Mouse (Mus musculus) gastrocnemius, postnatal 25 days (tissue): ENCODE measurements around the gene Stard10. TPM values are rescaled to one million over a fixed set of nuclear protein-coding genes. Genes with fewer than 3 reads are reported as not detected.

Experiments used
- DNase-seq: peaks from one replicate; pipeline ENCODE4 v3.0.0; 2022
- total RNA-seq, 2 experiments: library from RNA; stranded (reverse); gene quantifications; 1 replicate in 1 of 2; 2 replicates in 1 of 2; pipeline ENCODE4 v1.2.3; 2021

Stard10 gene
- total RNA-seq, 2 experiments from 2014 or later: 36.9 to 42.3 TPM

DNA sequence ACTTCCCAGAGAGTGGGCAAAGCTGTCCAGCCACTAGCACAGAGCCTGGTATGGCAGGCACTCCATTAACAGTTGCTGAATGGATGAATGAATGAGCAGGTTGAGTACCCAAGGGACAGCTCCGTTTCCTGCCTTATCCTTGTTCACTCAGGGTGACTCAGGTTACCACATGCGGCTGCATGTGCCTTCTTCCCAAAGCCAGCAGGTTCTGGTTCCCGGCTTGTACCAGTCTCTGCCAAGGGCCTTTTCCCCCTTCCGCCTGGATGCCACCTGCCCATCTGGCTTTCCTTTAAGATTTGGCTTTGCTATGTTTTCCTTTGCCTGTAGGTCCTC, 13.9 kb downstream of the Stard10 start:
- DNase-seq: no peak

DNA sequence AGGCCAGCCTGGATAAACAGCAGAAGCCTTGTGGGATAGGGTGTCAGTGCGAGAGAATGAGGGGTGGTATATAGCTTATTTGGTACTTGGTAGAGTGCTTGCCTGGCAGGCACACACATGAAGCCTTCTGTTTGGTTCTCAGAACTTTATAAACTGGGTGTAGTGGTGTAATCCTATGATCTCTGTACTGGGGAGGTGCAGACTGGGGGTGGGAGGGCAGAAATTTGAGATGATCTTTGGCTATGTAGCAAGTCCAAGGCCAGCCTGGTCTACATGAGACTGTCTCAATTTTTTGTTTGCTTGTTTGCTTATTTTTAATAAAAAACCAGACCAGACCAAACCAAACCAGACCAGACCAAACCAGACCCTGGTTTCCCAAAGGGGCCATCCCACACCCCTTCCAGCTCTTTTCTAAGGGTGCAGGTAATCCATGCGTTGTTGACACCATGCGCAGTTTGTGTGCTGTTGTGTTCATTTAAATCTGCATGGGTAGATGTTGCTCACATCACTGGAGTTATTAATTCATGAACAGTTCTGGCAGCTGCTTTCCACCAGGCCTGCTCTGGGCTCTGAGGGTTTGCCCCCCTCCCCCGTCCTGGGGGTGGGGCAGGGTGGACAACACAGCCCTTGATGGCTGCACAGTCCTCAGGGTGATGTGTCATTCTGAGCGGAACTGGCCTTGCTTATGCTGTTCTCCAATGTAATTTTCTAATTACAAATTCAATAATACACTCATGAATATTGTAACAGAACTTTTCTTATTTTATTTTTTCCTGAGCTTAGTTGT, 15.4 kb downstream of the Stard10 start:
- no peak for DNase-seq

DNA sequence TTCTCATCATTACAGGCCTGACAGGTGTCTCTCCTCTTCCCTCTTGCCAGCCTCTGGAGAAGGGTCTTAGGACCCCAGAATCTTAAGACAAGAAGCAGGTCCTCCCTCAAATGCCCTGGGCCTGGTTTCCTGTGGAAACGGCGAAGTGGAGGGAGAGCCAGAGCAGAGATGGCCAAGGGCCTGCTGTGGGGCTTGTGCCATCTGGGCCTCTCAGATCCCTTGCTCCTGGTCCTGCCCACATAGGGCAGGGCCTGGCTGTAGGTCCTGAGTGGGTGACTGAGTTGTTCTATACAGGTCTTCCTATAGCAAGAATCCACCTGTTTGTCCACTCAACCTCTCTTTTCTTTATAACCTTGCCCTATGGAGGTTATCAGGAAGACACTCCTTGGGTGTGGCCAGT, 18.3 kb downstream of the Stard10 start:
- DNase-seq: no peak

DNA sequence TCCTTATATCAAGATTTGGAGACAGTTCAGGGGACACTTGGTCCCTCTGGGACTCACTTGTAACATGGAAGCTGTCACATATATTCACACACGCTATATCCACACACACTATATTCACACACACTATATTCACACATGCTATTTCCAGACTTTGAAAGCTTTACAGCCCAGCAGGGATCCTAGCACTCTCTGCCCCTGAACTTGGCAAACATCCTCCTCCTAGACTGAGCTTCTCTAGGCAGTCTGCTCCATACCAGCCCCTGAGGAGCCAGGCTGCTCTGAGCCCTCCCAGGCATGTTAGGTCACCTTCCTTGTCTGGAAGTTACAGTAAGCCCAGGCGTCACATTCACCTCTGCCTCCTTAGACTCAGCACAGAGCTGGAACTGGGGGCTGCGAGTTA, 19.8 kb downstream of the Stard10 start:
- no peak for DNase-seq

DNA sequence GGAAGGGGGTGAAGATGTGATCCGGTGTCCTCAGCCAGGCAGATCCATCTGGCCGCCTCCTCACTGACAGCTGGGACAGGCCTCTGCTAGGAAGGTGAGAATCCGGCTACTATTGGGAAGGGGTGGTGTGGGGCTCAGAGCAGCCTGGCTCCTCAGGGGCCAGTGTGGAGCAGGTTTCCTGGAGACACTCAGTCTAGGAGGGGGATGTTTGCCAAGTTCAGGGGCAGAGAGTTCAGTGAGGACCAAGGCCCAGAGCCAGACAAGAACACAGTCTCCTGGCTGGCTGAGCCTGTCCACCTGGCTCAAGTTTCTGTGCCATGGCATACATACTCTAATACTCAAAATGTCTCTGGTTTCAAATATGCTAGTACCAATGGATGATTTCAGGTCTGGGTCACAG, 20.5 kb downstream of the Stard10 start:
- DNase-seq: peak; percentile 38

DNA sequence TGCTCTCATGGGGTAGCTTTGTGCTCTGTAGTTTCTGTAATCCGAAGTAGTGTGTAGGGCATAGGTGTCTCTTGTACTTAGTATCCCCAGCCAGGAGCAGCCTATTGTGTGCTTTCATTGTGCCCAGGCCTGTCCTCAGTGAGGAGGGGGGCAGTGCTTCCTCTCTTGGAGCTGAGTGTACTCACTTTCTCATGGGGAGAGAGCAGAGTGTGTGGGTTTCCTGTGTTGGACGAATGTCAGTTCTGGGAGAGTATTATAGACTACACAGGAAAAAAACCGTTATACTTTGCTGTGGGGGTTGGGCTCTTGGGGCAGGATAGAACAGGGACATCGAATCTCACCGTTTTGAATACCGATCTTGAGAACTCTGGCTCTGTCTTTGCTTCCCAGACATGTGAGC, 24.5 kb downstream of the Stard10 start:
- DNase-seq: no peak

DNA sequence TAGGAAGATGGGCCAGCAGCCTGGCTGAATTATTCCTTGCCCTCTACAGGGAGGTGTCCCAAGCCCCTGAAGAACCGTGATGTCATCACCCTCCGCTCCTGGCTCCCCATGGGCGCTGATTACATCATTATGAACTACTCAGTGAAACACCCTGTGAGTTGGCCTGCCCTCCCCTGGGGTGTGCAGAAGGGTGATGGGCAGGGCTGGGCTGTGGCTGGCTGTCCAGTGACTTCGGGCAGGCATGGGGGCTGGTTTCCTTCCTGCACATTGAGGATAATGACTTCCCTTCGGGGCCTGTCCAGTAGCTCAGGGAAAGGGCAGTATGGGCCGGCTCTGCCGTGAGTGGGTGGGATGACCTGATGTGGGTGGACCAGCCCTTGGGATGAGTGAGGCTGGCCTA, 26.2 kb downstream of the Stard10 start:
- no peak for DNase-seq

DNA sequence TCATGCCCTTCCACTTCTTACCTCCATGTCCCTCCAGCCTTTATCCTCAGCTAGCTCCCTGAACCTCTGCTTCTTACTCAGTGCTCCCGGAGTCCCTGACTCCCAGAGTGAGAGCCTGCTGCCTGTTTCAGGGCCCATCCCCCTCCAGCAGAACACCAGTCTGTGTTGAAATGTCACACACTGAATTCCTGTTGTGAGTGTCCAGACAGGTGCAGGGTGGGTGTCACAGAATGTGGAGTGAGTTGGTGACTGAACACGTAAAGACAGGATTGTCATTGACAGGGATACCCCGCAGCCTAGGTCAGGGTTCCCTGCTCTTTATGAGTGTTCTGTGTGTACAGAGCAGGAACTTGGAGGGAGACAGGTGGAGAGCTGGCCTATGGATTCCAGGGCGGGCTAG, 28.0 kb downstream of the Stard10 start:
- no peak for DNase-seq

DNA sequence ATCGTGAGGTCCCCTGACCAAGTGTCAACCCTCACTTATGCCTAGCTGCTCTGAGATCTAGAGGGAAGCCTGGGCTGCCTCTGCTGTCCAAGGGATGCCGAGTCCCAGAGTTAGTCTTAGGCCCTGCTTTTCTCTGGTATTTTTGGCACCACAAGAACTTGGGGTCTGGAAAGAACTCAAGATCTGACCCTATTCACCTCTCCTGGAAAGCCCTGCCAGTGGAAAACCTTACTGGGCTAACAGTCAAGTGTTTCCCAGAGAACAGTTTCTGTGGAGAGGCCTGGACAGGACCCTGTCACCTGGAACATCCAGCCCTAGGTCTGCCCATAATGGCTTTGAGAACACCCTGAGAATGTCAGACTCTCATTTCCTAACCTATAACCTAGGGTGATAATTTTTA, 30.1 kb downstream of the Stard10 start:
- no peak for DNase-seq

DNA sequence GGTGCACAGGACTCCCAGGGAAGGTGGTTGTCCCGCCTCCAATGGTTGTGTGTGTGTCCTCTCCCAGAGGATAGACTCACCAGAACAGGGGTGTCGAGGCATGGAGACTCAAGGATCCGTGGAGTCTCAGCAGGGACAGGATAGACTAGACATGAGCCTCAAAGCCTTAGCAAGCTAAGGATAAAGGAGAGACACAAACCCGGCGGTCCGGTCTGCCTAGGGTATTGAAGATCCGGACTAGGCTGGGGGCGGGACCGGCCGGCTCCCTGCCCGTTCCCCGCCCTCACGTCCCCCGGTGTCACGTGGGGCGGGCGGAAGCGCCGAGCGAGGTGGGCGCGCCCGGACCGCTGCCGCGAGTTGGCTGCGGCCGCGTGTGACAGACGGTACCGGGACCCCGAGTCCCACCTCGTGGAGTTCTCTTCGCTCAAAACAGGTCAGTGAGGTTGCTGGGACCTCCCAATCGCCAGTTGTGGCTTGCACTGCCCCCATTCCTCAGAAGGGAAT, 30.9 kb downstream of the Stard10 start, which contains the start of gene Arap1:
Gene Arap1 (plus strand): TSS at position 301 of the 504 bp plus-strand sequence.
- DNase-seq: peak; percentile 65

DNA sequence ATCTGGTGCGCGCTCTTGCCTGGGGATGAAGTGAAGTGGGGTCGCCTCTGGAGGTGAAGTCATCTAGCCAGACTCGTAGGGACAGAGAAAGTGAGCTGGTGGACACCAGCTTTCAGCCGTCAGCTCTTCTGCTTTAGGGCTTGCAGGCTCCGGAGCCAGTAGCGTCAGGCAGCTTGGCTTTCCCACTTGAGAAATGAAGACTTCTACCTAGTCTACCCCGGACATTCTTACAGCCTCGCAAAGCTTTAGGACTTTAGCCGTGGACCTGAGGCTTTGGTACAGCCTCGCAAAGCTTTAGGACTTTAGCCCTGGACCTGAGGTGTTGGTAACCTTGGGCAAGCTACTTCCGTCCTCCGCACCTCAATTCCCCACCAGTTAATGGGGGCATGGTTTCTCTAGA, 31.4 kb downstream of the Stard10 start:
- no peak for DNase-seq

DNA sequence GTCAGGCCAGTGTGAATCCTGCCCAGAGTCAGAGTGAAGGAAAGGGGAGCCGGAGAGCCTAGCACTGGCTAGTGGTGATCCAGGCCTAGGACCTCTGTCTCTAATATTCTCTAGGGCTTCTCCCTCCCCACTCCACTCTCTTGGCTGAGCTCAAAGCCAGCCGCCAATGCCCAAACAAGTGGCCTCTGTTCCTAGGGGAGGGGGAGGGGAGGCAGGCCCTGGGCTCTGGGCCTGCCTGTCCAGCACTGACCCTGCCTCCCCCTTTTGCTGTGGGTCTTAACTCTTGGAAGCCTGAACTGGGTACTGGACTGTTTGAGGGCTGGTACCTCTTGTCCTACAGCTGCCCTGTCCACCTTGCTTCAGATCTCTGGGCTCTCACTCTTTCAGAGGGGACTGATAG, 33.0 kb downstream of the Stard10 start:
- no peak for DNase-seq

DNA sequence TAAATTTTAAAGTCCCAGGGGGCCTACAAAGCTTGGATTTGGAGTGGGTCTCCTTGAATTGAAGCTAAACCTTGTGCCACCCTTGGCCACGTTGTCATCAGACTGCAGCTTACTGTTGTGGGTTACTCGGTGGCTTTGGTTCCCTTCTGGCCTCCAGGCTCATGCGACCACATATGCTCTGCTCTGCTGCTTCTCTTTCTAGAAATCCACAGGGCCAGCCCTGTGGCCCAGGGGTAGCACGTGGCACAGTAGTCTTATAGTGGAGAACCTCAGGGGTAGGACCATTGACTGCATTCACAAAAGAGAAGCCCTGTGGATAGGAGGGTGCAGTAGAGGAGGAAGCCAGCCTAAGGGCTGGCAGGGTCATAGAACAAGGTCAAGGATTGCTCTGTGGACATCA, 35.5 kb downstream of the Stard10 start:
- no peak for DNase-seq

DNA sequence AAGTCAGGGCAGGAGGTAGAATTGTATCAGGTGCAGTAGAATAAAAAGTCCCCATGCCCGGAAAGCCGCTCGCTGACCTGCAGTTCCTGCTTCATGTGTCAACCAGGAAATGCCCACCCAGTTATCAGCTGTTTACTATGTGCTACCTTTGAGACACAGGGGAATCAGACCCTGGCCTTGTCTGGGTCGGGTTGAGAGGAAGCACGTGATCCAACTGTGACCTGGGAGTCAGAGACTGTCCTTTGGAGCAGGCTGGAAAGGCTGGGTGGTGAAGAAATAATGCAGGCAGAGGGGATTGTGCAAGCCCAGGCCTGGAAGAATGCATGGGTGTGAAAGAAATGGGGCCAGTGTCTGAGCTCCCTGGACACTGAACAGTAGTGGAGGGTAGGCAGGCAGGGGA, 37.5 kb downstream of the Stard10 start:
- DNase-seq: no peak

DNA sequence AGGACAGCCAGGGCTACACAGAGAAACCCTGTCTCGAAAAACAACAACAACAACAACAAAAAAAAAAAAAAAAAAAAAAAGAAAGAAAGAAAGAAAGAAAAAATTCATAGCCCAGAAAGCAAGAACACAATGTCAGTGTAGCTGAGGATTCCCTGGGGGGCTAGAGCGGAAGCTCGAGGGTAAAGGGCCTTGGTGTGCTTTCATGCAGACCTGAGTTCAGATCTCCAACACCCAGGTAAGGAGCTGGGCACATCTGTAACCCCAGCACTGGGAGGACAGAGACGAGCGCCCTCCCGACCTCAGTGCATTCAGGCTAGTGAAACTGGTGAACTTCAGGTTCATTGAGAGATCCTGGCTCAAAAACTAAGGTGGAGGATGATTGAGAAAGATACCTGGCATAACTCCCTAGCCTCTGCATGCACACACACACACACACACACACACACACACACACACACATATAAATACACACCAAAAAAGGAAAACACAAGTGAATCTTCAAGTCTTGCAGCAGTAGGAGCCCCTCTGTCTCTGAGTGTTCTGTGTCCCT, 38.7 kb downstream of the Stard10 start:
- no peak for DNase-seq

DNA sequence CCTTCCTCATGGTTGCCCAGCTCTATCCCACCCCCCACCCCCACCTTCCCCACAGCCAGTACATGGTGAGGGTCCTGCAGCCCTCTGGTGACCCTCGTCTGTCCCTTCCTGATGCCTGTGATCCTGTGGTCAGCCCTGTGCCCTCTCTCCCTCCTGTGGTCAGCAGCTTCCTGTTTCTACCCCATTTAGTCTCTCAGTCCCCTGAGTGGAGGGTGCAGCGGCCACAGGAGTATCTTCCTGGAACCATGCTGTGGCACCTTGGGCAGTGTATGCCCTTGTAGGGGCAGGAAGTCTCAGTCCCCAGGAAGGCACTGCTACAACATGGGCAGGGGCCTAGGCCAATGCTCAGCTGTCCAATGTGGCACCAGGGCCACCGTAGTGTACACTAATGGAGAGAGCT, 40.0 kb downstream of the Stard10 start:
- DNase-seq: no peak

DNA sequence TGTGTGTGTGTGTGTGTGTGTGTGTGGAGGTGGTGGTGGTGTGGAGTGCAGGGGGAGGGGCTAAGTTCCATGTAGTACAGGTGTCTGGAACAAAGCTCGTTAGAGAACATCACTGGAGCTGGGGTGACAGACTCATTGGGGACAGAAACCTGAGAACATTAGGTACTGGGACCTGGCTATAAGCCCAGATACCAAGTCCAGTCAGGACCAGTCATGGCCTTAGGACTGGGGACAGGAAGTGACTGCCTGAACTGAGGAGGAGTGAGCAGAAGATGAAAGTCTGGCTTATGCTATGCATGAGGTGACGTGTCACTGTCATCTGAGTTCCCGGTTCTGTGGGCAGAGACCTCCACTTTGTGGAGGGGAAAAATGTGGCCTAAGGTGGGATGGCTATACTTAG, 43.5 kb downstream of the Stard10 start:
- DNase-seq: no peak

DNA sequence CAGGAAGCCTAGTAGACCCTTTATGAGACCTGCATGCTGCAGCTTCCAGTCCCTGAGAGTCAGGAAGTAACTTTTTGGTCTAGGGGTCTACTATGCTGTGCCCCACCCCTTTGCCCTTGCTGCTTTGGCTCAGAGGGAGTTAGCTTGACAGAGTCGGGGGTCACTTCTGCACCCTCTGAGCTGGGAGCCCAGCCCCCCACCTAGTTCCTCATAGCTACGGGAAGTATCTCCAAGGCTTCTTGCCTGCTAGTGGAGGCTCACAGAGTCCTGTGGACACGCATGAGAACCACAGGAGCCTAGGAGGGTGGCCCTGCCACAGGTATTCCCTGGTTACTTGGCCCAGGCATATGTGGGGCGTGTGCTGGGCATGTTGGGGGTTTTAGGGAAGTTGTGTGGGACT, 44.1 kb downstream of the Stard10 start:
- DNase-seq: no peak

DNA sequence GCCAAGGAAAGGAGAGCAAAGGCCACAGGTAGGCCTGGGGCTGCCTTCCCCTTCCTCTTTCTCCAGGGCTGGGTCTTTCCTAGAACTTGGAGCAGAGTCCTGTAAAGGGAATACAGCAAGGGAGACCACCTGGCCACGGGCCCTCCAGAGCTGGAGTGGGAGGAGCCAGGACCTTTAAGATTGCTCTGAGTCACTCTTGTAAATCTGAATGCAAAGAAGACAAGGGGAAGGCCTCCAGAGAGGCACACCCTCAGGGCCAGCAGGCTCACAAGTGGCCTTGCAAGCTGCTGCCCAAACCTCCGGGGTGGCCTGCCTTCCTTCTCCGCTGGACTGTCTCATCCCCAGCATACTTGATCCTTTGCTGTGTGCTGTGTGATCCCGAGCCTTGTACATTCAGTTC, 44.9 kb downstream of the Stard10 start:
- DNase-seq: no peak

DNA sequence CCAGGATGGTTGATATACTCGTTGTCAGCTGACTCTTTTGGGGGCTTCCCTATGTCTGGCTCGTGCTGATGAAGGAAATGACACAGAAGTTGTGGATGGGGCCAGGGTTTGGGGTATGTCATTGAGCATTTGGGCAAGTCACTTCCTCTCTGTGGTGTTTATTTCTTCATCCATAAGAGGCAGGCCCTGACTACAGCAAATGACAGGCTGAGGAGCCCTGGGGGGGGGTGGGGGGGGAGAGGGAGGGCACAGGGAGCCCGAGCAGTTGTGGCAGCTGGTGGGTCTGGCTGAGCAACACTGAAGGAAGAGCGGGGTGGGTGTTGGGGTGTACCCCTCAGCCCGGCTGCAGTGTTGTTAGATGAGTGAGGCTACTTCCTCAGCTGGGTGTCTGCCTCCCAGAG, 45.9 kb downstream of the Stard10 start:
- no peak for DNase-seq

DNA sequence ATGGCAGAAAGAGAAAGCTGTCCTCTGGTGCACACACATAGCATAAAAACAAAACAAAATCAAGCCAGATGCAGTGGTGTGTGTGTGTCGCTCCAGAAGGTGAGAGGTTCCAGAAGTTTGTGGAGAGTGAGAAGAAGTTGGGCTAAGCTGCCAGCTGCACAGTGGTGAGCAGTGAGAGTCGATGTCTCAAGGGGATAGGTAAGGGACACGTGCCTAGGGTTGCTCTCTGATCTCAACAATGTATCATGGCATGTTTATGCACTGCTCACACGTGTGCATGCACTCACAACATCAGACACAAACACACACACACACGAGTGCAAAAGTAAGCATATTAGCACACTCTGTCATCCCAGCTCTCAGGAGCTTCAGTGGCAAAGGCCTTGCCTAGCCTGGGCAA, 47.0 kb downstream of the Stard10 start:
- no peak for DNase-seq

DNA sequence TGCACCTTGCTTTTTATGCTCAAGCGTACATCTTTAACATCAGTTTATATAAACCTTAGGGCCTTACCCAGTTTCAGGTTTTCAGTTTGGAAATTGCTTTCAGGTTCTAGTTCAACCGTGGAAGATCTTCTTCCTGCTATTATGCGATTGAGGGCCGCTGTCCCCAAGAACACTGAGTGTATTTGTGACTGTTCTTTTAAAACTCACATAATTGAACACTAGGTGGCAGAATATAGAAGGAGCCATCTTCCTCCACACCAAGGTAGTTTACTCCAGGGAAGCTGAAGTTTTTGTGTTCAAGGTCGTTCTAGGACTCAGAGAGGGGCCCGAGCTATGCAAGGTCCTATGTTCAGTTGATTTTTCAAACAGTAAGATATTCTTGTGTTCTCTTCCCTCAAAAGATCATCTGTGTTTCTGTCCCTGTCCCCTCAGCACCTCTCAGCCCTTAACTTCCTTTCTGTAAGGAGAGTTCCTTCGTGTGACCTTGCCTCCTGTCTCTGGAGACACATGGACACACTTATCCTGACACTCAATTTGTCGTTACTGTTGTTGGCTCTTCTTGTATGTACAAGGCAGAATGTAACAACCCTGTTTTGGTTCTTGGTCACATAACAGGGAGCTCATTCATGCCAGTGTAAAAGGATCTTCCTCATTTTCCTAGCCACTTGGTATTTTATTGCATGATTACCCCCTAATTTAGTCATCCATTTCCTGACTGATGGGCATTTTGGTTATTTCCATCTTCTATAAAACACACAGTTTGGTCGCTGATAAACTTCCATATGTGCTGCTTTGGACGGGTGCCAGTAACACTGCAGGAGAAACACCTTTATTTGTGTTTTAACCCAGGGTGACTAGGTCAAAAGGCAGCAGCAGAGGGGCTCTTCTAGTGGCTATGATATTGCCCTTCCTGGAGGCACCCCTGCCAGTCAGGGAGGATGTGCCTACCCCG, 51.3 kb downstream of the Stard10 start:
- DNase-seq: no peak

DNA sequence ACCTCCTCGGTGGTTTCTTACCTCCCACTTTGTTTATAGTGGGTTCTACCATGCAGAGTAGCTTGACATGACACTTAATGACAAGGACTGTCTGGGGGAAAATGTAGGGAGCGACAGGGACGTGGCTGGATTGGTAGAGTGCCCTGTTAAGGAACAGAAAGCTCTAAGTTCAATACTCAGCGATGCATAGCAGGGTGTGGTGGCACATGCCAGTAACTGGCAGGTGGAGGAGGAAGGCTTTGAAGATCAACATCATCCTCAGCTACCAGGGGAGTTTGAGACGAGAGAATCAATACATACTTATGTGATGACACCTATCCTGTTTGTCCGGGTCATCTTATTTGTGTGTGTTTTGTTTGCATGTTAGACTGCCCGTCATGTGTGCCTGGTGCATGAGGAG, 52.8 kb downstream of the Stard10 start:
- no peak for DNase-seq
